Mouse (Mus musculus) spleen, adult 12 weeks (tissue): ENCODE results near the gene Lmbr1l.
"Not testable (repeated sequence)": the region's sequence is repeated elsewhere in the genome, so short reads cannot be mapped to it uniquely, and the experiment has no call there.

Experiments
- DNase-seq: peaks from one replicate; pipeline ENCODE4 v3.0.0; 2022; ENCODE audit warnings: low spot score

Gene Lmbr1l

DNA sequence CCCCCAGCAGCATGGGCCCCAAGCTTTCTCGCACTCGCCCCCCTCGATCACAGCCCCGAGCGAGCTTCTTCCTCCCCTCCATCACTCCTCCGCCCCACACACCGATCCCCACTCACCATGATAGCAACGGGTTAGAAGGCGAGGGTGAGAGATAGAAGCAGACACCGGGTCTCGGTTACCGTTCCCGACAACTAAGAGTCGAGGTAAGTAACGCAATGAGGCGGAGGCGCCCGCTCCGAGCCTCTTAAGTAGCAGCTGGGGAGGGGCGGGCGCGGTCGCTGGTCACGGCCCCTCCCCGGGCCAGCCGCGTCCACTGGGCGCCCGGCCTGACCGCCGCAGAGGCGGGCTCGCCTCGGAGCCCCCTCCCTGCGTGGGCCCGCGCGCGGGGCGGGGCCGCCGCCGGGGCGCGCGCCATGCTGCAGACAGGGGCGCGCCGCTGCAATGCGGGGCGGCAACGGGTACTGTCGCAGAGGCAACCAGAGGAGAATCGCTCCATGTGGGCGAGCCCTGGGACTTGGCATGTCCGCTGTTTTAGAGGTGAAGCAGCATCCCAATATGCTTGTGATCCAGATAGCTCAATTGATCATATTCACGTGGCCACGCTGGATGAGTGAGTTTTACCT lies 16.3 kb upstream of the Lmbr1l start, which contains the start of gene Tuba1b:
Gene Tuba1b (minus strand): TSS at position 349 of the 623 bp plus-strand sequence.
- DNase-seq, result peak; percentile 87

- DNase-seq, result peak; percentile 89
These were observed 15.8 kb upstream of the Lmbr1l start for GRCm38 (mm10) chr15:98933833-98934216.

DNA sequence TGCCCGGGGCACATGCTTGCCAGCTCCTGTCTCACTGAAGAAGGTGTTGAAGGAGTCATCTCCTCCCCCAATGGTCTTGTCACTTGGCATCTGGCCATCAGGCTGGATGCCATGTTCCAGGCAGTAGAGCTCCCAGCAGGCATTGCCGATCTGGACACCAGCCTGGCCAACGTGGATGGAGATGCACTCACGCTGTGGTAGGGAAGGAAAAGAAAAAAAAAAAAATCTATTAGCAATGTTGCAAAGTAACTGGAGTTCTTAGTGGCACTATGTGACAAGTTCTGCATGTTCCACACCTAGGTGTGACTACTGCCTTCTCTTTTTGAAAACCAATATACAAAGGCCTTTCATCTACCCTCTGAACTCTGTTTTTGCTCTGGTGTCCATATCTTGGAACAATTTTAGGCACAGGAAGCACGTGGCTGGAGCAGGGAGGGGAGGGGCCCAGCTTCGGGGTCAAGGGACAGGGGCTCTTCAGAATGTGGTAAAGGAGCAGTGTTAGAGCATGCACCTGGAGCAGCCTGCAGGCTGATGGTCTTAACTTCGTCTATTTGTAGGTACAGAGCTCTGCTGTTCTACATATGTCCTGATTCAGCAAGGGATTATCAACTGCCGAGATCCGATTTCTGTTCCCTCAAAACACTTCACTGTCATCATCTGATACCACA lies 15.1 kb upstream of the Lmbr1l start:
- DNase-seq, result not testable (repeated sequence)

DNA sequence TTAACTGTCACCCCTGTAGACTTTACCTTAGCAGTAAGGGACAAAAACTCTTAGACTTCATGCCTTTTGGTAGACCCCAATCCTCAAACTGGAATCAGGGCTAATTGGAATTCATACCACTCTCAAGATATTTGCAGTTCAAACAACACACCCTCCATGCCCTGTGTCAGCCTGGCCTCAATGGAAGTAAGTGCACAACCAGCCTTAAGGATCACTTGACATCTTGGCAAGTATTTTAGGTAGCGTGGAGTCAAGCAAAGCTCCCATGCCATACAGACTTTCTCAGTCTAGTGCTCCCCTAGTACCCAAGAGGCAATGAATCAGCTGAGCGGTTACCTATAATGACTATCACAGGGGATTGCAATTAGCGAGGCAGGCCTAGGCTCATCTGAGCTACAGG lies 13.0 kb upstream of the Lmbr1l start:
- no peak for DNase-seq

GRCm38 (mm10) chr15:98930017-98930734 lies 12.1 kb upstream of the Lmbr1l start:
- no peak for DNase-seq

DNA sequence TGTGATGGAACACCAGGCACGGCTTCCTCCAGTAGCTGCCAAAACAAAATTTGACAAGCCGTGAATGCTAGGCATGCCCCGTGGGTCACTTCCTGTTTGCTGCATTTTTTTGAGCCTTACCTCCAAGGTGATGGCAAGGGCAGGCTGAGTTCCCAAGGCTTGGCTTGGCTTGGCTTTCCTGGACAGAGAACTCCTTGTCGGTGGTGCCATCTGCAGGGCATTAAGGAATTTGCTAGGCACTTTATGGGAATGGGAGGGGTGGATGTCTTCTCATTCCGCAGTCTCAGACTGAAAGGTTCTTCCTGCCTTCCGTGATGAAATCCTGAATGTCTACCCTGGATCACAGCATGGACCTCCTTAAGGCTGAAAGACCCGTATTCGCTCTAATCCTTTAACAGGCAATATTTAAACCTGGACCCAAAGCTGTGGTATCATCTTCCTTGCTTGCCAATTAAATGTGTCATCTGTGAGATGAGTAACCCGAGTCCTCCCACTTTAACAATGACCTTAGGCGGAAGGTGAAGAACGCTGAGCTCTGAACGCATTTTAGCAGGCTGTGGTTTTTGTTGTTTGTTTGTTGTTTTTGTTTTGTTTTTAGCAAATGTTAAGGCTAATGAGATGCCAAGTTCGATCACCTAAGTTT lies 10.7 kb upstream of the Lmbr1l start:
- DNase-seq, result no peak

DNA sequence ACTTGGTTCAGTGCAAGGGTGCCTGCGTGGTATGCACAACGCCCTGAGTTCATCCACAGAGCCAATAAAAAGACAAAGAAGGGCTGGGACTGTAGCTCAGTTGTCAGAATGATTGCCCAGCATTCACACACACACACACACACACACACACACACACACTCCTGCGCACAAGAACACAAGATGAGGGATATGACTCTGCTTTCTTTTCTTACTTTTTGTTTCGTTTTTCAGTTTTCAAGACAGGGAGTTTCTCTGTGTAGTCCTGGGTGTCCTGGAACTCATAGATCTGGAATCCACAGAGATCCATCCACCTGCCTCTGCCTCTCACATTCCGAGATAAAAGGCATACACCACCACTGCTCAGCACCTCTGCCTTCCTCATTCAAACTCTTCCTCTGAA lies 9.5 kb upstream of the Lmbr1l start:
- no peak for DNase-seq

- DNase-seq, result no peak
These were observed 6.7 kb upstream of the Lmbr1l start for GRCm38 (mm10) chr15:98924682-98925081.

DNA sequence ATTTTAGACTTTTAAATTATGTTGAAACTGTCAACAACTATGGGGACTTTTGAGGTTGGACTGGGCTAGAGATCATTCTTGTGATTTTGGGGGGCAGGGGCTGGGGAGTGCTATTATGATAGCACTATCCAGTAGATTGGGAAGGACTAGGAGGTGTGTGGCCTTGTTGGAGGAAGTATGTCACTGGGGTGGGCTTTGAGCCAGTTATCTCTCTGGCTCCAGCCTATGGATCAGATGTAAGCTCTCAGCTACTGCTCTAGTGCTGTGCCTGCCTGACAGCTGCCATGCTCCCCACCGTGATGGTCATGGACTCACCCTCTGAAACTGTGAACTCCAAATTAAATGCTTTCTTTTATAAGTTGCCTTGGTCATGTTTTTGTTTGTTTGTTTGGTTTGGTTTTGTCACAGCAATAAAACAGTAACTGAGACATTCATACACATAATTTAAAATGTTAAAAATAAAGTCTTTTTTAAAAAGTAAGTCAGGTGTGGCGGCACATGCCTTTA lies 5.1 kb upstream of the Lmbr1l start:
- no peak for DNase-seq

DNA sequence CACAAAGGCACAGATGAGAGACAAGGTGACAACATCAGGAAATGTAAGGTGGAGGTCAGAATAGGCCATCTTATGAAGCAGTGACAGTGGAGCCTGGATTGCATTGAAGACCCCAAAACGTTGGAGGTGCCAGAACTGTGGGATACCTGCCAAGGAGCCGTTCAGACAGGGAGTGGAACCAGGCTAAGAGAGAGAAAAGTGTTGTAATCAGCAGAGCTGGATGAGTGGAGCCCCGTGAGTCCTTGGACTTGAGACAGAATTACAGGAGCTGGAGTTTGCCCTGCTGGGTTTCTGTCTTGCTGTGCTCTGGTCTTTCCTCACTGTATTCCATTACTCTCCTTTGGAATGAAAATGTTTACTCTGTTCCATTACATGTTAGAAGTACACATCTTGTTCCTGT lies 4.5 kb upstream of the Lmbr1l start:
- no peak for DNase-seq

DNA sequence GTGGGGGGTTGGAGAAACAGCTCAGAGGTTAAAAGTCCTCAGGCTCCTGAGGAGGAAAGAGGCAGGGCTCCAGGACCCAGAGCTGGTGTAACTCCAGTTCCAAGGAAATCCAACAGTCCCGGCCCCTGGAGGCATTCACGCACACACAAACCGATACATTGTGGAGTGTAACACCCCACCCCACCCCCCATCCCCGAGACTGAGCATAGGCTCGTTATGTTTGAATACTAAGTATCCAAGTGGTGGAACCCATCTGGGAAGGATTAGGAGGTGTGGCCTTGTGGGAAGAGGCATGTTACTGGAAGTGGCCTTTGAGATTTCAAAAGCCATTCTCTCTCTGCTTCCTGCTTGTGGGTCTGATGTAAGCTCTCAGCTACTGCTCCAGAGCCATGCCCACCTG lies 3.5 kb upstream of the Lmbr1l start:
- no peak for DNase-seq

- DNase-seq, result not testable (repeated sequence)
These were observed 466 bp upstream of the Lmbr1l start for GRCm38 (mm10) chr15:98918499-98918895.

GRCm38 (mm10) chr15:98917091-98917490 lies 940 bp downstream of the Lmbr1l start:
- no peak for DNase-seq

DNA sequence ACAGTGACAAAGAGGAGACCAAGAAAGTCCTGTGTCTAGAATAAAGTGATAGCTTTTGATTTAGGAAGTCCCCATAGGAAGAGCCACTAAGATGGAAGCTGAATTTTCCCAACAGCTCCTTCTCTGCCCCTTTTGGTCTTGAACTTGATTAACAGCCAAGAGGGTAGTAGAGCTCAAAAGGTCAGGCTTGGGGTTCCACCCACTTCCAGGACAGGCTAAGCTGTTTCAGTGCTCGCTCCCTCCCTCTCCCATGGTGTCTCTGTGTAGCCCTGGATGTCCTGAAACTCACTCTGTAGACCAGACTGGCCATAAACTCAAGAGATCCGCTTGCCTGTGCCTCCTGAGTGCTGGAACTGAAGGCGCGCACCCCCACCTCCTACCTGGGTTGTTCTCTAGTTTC lies 2.0 kb downstream of the Lmbr1l start:
- no peak for DNase-seq

- DNase-seq, result no peak
These were observed 3.1 kb downstream of the Lmbr1l start for GRCm38 (mm10) chr15:98914903-98915302.

DNA sequence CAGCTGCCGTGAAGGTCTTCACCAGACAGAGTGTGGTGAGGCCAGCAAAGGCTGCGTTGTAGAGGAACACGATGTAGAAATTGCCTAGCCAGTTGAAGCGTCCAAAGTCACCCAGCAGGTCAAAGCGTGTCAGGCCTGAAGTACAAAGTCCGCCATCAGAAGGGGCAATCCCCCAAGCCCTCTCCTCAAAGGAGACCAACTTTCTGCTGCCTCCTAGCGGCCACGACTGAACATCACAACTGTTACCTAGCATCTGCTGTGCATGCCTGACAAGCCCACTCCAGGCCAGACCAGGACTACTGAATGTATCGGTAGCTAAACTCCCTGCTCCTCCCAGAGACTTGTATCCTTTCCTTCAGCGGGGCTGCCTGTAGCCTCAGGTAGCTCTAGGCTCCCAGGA lies 13.3 kb downstream of the Lmbr1l start:
- no peak for DNase-seq

DNA sequence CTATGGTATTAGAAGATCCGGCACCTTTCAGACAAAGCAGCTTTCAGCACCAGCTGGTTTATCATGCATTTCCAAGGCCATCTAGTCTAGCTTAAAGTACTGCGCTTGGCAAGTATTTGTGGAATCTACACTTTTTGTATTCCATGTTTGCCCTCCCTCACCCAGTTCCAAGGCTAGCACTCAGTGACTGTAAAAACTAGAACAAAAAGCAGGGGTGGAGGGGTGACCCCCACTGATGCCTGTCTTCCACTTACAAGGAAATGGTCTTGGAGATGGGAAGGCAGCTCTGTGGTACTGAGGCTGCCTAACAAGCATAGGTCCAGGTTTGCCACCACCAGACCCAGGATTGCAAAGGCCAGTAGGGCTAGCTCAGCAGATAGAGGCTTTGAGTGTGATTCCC lies 15.4 kb downstream of the Lmbr1l start:
- DNase-seq, result no peak

GRCm38 (mm10) chr15:98901530-98901929 lies 16.5 kb downstream of the Lmbr1l start:
- no peak for DNase-seq

GRCm38 (mm10) chr15:98897928-98898800 lies 19.9 kb downstream of the Lmbr1l start, which contains the start of gene Dhh:
TSS of gene Dhh (minus strand) at chr15:98898540.
- DNase-seq, result no peak

- no peak for DNase-seq
These were observed 20.5 kb downstream of the Lmbr1l start for GRCm38 (mm10) chr15:98897495-98897894.
